Mouse (Mus musculus) liver, embryonic 14.5 days (tissue): ENCODE results near the gene Med17. TPM values are rescaled to one million over a fixed set of nuclear protein-coding genes. Genes with fewer than 3 reads are reported as not detected.
A peak's percentile ranks its signal among the peaks of the same experiment; 100 is the strongest.
"Not testable (repeated sequence)": the region's sequence is repeated elsewhere in the genome, so short reads cannot be mapped to it uniquely, and the experiment has no call there.

Source experiments
- ATAC-seq: fragments of 200-750 bp; cut with Nextera tagmentation; 2 replicates; pipeline ENCODE4 v1.8.0; 2017; ENCODE audit warnings: moderate number of reproducible peaks, mild to moderate bottlenecking, moderate library complexity; ENCODE audit not compliant: insufficient read depth
- DNase-seq, 3 experiments: peaks; one replicate each; pipeline ENCODE4 v3.0.0-alpha.2; 2012 to 2013; ENCODE audit warnings: low read depth in 3 of 3, low spot score in 3 of 3
- H3K27ac ChIP-seq: fragments of 300-500 bp; sonication (generic); 2 replicates; pipeline ENCODE4 v1.5.1; 2014; ENCODE audit warnings: moderate library complexity, mild to moderate bottlenecking, control low read depth, inconsistent platforms
- H3K27me3 ChIP-seq: fragments of 300-500 bp; sonication (generic); 2 replicates; pipeline ENCODE4 v1.6.1; 2014; ENCODE audit warnings: mild to moderate bottlenecking, low read length, moderate library complexity; ENCODE audit not compliant: control insufficient read depth, insufficient read depth
- H3K36me3 ChIP-seq: fragments of 300-500 bp; sonication (generic); replicated peaks from 2 replicates; pipeline ENCODE4 v1.6.1; 2014; ENCODE audit warnings: low read depth; ENCODE audit not compliant: control insufficient read depth, insufficient read depth
- H3K4me1 ChIP-seq, 2 experiments: fragments of 200-500 bp in 1 of 2; fragments of 300-500 bp in 1 of 2; sonication (generic) in 1 of 2; replicated peaks; 2 replicates each; pipeline ENCODE4 v1.6.1; 2012 to 2014; ENCODE audit warnings: antibody characterized with exemption in 1 of 2, inconsistent platforms in 1 of 2, low read length in 1 of 2; ENCODE audit not compliant: control insufficient read depth in 2 of 2, insufficient read depth in 2 of 2
- H3K4me2 ChIP-seq: fragments of 300-500 bp; sonication (generic); 2 replicates; pipeline ENCODE4 v1.6.1; 2014; ENCODE audit warnings: low read depth, mild to moderate bottlenecking, control low read depth, moderate library complexity
- H3K4me3 ChIP-seq, 2 experiments: fragments of 200-500 bp in 1 of 2; fragments of 300-500 bp in 1 of 2; sonication (generic) in 1 of 2; 2 replicates each; pipeline ENCODE4 v1.5.1; 2012 to 2014; ENCODE audit warnings: low read depth in 2 of 2, low read length in 2 of 2, mild to moderate bottlenecking in 2 of 2, control low read depth in 1 of 2, inconsistent platforms in 1 of 2, moderate library complexity in 1 of 2; ENCODE audit not compliant: insufficient read depth in 1 of 2
- H3K9ac ChIP-seq: fragments of 300-500 bp; sonication (generic); replicated peaks from 2 replicates; pipeline ENCODE4 v1.6.1; 2014; ENCODE audit warnings: mild to moderate bottlenecking, control low read depth, moderate library complexity
- H3K9me3 ChIP-seq: fragments of 300-500 bp; sonication (generic); 2 replicates; pipeline ENCODE4 v1.6.1; 2016; ENCODE audit warnings: low read length, mixed read lengths; ENCODE audit not compliant: control insufficient read depth
- CTCF ChIP-seq: IDR thresholded peaks from 2 replicates; pipeline ENCODE4 v1.5.1; 2016; ENCODE audit warnings: antibody characterized with exemption, low read depth, control low read depth
- EP300 ChIP-seq: IDR thresholded peaks from 2 replicates; pipeline ENCODE4 v1.6.1; 2016; ENCODE audit warnings: antibody characterized with exemption, low read depth
- WGBS: fragments of 180-500 bp; shearing (Covaris S2); extraction: QIAGEN DNeasy Blood & Tissue Kit; methylation state at CpG from one replicate; pipeline ENCODE4 v1.1.7; 2014; ENCODE audit not compliant: insufficient replicate concordance; 5-methylcytosine and 5-hydroxymethylcytosine counted together
- polyA plus RNA-seq, 2 experiments: library from polyadenylated mRNA; depleted of rRNA in 1 of 2; stranded (reverse) in 1 of 2; unstranded in 1 of 2; fragments of >200 nt; fragmentation: Nextera tagmentation in 1 of 2; extraction: Ambion mirVana in 1 of 2; gene quantifications; 2 replicates each; pipeline versions ENCODE4 v1.2.1 to v1.2.3; 2012 to 2014

Gene Med17
- polyA plus RNA-seq (2012; rRNA removed) (9.6 and 15.0 TPM in 2 replicates), polyA plus RNA-seq (2014; fragmentation: Nextera tagmentation; extraction: Ambion mirVana) (15.8 and 17.2 TPM in 2 replicates)

GRCm38 (mm10) chr9:15279649-15280490, at the start of gene Med17:
Med17 (minus strand) TSS chr9:15279931.
- peak; percentile 96 for ATAC-seq
- 1% methylated on average over 57 of the region's 57 CpGs for WGBS

GRCm38 (mm10) chr9:15318170-15318742, 38.5 kb upstream of the Med17 start:
- TF ChIP-seq CTCF, result no peak
- no peak for TF ChIP-seq EP300
- 65% methylated on average over 2 of the region's 2 CpGs for WGBS
- Histone ChIP-seq H3K36me3 (peaks cover 58% of the 10 kb centered on the region), H3K4me1 (no peaks in the 10 kb centered on the region), H3K27me3 (no peaks in the 10 kb centered on the region), H3K4me2 (no peak overlapping the region), H3K27ac (no peak overlapping the region), H3K9me3 (no peaks in the 10 kb centered on the region), H3K9ac (no peak overlapping the region), H3K4me3 (no peak overlapping the region)
- DNase-seq (no peak), ATAC-seq (no peak)

More at GRCm38 (mm10) chr9:15279649-15280490, at the start of gene Med17:
- Histone ChIP-seq H3K9ac (peak within 1 kb of the TSS; percentile 80), H3K4me1 (peaks cover 6 to 11% of the 10 kb centered on the region in 2 experiments), H3K4me2 (peak within 1 kb of the TSS; percentile 58), H3K27ac (peak within 1 kb of the TSS; percentile 55), H3K36me3 (peaks cover 11% of the 10 kb centered on the region), H3K27me3 (no peaks in the 10 kb centered on the region), H3K4me3 (peak within 1 kb of the TSS; percentile 84 to 88), H3K9me3 (no peaks in the 10 kb centered on the region)
- peak; percentile 88 to 91 (median 89) for DNase-seq
- peak; percentile 25; the same call in 1 of the 2 replicates for TF ChIP-seq CTCF
- TF ChIP-seq EP300, result no peak

GRCm38 (mm10) chr9:15317223-15318169, 37.8 kb upstream of the Med17 start:
- H3K36me3 ChIP-seq, result peaks cover 55% of the 10 kb centered on the region

GRCm38 (mm10) chr9:15316296-15316695, 36.6 kb upstream of the Med17 start:
- peak; percentile 21; the same call in 1 of the 2 replicates for ATAC-seq
- H3K9me3 ChIP-seq, H3K4me1 ChIP-seq, H3K4me2 ChIP-seq, DNase-seq, H3K27me3 ChIP-seq, H3K4me3 ChIP-seq, H3K9ac ChIP-seq, H3K27ac ChIP-seq: not testable (repeated sequence)
- H3K36me3 ChIP-seq, result peaks cover 57% of the 10 kb centered on the region
- 76% methylated on average over 2 of the region's 2 CpGs for WGBS

More at GRCm38 (mm10) chr9:15317223-15318169, 37.8 kb upstream of the Med17 start:
- ATAC-seq (no peak), DNase-seq (no peak)
- Histone ChIP-seq H3K9ac (no peak overlapping the region), H3K27me3 (no peaks in the 10 kb centered on the region), H3K9me3 (no peaks in the 10 kb centered on the region), H3K27ac (no peak overlapping the region), H3K4me2 (no peak overlapping the region), H3K4me3 (no peak overlapping the region), H3K4me1 (no peaks in the 10 kb centered on the region)
- 38% methylated on average over 5 of the region's 5 CpGs for WGBS
- no peak for TF ChIP-seq EP300
- no peak for TF ChIP-seq CTCF
